Mouse (Mus musculus) cerebellum, postnatal 36 days (tissue): Measurements from ENCODE around the gene Sdsl.

Source experiments
- DNase-seq, 2 experiments: peaks; one replicate each; pipeline ENCODE4 v3.0.0; 2021 to 2022; ENCODE audit warnings: mixed read lengths in 2 of 2

The Sdsl gene

DNA sequence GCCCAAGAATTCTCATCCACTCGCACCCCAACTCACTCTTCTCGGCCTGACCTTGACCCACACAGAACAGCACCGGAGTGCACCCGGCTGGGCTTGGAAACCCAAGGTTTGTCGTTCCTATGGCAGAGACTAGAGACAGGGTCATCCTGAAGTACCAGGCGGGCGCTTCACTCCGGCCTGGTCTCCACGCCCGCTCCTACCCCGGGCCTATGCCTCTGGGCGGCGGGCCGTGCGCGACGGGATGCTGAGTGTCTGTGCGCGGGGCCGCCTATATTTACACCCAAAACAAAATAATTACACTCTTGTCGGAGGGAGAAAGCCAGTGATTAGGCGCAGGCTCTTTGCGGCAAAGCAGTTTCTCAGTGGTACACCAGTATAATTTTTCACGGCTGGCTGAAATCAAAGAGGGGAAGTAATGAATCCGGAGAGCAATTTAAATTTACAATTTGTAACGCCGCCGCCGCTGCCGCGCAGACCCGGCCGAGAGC, 45.1 kb downstream of the Sdsl start:
- no peak for DNase-seq

DNA sequence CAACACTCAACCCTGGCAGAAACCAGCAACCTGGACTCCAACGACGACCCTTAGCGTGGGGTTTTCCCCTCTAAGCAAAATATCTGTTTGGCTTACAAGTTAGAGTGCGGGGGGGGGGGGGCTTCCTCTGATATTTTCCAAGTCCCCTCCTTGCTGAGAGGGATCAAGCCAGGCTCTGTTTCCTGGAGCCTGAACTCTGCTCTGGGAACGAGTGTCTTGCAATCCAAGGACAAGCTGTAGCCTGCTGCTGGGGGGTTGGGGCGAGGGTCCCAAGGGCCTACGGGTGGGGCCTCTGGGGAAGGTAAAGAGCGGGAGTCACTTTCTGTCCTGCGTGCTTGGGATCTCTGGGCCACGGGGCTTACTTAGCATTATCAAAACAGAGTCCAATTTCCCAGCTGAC, 46.0 kb downstream of the Sdsl start:
- no peak for DNase-seq

DNA sequence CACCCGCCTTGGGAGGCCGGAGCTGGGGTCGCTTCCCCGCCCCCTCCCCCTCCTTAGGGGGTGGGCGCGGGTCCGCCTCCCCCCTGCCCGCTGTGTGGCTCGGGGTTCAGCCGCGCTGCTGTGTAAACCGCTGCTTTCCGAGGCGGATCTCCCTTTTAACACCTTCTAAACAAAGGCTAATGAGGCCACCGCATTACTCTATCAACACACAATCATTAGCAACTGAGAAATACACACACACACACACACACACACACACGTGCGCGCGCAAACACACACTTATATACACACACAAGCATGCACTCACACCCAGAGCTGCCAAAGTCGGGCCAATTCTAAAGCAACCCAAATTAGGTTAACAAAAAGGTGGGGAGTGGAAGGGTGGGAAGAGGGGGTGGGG, 46.9 kb downstream of the Sdsl start:
- no peak for DNase-seq

DNA sequence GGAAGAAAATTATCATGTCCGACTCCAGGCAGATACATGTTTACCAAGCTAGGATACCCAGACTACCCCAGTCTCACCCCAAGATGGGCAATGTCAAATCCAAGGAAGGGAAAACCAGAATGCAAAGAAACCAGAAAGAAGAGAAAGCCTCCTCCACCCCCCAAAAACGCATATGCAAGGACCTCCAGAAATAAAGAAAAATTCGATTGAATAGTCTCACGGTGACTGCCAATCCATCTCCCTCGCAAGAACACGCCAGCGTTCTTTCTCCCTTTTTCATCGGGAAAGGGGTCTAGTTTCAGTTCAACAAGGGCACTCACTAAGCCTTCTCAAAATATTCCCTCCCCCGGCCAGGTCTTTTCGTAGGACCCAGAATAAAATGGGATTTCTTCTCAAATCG, 48.0 kb downstream of the Sdsl start:
- no peak for DNase-seq

DNA sequence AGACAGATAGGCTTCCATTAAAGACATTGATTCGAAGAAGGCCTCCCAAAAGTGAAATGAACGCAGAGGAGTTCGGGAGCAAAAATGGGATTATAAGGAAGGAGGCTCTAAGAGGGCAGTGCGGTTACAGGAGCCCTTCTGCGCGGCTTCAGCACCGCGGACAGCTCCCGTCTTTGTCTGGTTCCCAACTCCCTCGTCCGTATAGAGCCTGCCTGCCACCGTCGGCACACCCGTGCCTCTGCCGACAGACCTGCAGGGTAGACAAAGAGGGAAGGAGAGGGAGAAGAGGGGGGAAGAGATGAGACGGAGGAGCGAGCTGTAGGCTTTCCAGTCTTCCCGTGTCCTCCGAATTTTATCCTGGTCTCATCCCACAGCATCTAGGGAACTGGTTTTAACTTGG, 48.6 kb downstream of the Sdsl start:
- no peak for DNase-seq

DNA sequence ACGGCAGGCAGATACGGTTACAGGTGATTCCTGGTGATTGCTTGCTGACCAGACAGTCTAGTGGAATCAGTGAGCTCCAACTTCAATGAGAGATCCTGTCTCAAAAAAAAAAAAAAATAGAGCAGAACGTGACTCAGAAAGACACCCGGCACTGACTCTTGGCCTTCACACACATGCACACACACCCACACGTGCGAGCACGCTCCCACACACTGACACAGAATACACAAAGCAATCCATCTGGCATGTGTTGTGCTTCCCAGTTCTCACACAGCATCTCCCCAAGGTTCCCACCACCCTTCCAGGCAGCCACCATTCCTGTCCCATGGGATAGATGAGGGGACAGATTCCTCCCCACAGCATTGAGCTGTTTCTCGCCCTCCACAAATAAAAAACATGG, 52.5 kb downstream of the Sdsl start:
- no peak for DNase-seq

DNA sequence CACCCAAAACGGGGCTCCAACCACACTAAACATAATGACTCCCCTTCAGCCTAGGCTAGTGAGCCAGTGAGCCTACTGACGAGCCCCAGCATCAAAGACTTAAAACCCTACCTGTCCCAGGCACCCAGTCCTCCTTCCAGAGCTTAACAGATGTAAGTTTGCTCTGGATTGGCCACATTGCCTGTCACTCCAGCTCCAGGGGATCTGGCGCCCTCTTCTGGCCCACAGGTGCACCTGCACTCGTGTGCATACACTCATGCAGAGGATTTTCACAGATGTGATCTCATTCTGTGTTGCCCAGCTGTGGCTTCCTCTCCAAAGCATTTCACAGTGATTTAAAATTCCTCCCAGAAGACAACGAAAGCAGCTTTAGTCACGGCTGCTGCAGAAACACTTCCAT, 59.2 kb downstream of the Sdsl start:
- no peak for DNase-seq

DNA sequence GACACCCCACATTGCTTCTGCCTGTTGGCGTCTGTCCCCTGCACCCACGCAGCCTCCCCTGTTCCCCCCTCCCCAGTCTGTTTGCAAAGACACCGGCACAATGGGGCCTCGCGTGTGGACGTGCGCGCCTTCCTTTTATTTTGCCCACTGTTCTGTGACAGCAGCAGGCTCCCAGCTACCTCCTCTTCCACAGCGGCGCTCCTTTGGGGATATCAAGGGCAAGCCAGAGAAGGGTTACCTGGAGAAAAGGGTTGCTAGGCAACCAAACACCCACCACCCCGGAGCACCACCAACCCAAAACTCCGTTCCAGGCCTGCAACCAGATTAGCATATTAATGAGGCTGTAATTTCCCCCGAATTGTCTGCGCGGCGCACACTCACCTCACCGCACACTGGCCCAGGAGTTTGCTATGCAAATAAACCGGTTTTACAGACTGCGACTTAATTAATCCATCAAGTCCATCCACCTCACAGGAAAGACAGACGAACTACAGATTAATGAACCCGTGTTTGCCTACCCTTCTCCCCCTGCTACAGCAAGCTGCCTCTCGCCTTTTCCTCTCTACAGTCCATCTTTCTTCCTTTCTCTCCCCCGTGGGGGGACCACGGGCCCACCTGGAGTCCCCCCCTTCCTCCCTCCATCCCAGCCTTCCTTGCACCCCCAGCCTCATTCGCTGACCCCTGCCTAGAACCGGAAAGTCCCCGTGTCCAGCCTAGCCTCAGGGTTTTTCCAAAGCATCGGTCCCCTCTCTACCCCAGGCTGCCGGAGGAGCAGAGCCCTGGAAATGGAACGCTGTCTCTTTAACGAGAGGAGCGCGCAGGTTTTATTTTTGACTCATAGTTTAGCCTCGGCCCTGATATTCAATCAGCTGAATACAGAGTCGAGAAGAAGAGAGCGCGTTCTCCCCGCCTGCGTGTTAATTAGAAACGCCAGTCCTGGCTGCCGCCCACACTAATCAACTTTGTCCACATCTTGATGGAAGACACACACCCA, 62.9 kb downstream of the Sdsl start:
- DNase-seq, result no peak

DNA sequence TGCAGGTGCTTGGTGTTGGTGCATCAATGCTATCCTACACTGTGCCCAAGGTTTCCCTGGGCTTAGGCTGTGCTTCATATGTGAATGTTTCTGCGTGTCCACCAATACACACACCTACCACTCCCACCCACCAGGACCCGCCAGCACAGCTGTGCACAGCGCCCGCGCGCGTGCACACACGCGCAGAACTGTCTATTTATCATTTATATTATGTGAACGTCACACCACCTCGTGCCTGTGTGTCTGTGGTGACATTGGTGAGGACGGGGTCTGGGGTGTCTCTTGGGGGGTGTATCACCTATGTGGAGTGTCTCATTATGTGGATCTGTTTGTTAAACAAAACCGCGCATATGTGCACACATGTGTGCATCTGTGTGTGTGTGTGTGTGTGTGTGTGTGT, 63.7 kb downstream of the Sdsl start:
- no peak for DNase-seq
